Mouse (Mus musculus) liver, embryonic 14.5 days (tissue): ENCODE measurements around the gene Scrn3. TPM values are rescaled to one million over a fixed set of nuclear protein-coding genes. Genes with fewer than 3 reads are reported as not detected.
A peak's percentile ranks its signal among the peaks of the same experiment; 100 is the strongest.

Source experiments
- ATAC-seq: fragments of 200-750 bp; cut with Nextera tagmentation; 2 replicates; pipeline ENCODE4 v1.8.0; 2017; ENCODE audit warnings: moderate number of reproducible peaks, mild to moderate bottlenecking, moderate library complexity; ENCODE audit not compliant: insufficient read depth
- DNase-seq, 3 experiments: peaks; one replicate each; pipeline ENCODE4 v3.0.0-alpha.2; 2012 to 2013; ENCODE audit warnings: low read depth in 3 of 3, low spot score in 3 of 3
- H3K27ac ChIP-seq: fragments of 300-500 bp; sonication (generic); 2 replicates; pipeline ENCODE4 v1.5.1; 2014; ENCODE audit warnings: moderate library complexity, mild to moderate bottlenecking, control low read depth, inconsistent platforms
- H3K27me3 ChIP-seq: fragments of 300-500 bp; sonication (generic); 2 replicates; pipeline ENCODE4 v1.6.1; 2014; ENCODE audit warnings: mild to moderate bottlenecking, low read length, moderate library complexity; ENCODE audit not compliant: control insufficient read depth, insufficient read depth
- H3K36me3 ChIP-seq: fragments of 300-500 bp; sonication (generic); replicated peaks from 2 replicates; pipeline ENCODE4 v1.6.1; 2014; ENCODE audit warnings: low read depth; ENCODE audit not compliant: control insufficient read depth, insufficient read depth
- H3K4me1 ChIP-seq, 2 experiments: fragments of 200-500 bp in 1 of 2; fragments of 300-500 bp in 1 of 2; sonication (generic) in 1 of 2; replicated peaks; 2 replicates each; pipeline ENCODE4 v1.6.1; 2012 to 2014; ENCODE audit warnings: antibody characterized with exemption in 1 of 2, inconsistent platforms in 1 of 2, low read length in 1 of 2; ENCODE audit not compliant: control insufficient read depth in 2 of 2, insufficient read depth in 2 of 2
- H3K4me2 ChIP-seq: fragments of 300-500 bp; sonication (generic); 2 replicates; pipeline ENCODE4 v1.6.1; 2014; ENCODE audit warnings: low read depth, mild to moderate bottlenecking, control low read depth, moderate library complexity
- H3K4me3 ChIP-seq, 2 experiments: fragments of 200-500 bp in 1 of 2; fragments of 300-500 bp in 1 of 2; sonication (generic) in 1 of 2; 2 replicates each; pipeline ENCODE4 v1.5.1; 2012 to 2014; ENCODE audit warnings: low read depth in 2 of 2, low read length in 2 of 2, mild to moderate bottlenecking in 2 of 2, control low read depth in 1 of 2, inconsistent platforms in 1 of 2, moderate library complexity in 1 of 2; ENCODE audit not compliant: insufficient read depth in 1 of 2
- H3K9ac ChIP-seq: fragments of 300-500 bp; sonication (generic); replicated peaks from 2 replicates; pipeline ENCODE4 v1.6.1; 2014; ENCODE audit warnings: mild to moderate bottlenecking, control low read depth, moderate library complexity
- H3K9me3 ChIP-seq: fragments of 300-500 bp; sonication (generic); 2 replicates; pipeline ENCODE4 v1.6.1; 2016; ENCODE audit warnings: low read length, mixed read lengths; ENCODE audit not compliant: control insufficient read depth
- CTCF ChIP-seq: IDR thresholded peaks from 2 replicates; pipeline ENCODE4 v1.5.1; 2016; ENCODE audit warnings: antibody characterized with exemption, low read depth, control low read depth
- EP300 ChIP-seq: IDR thresholded peaks from 2 replicates; pipeline ENCODE4 v1.6.1; 2016; ENCODE audit warnings: antibody characterized with exemption, low read depth
- WGBS: fragments of 180-500 bp; shearing (Covaris S2); extraction: QIAGEN DNeasy Blood & Tissue Kit; methylation state at CpG from one replicate; pipeline ENCODE4 v1.1.7; 2014; ENCODE audit not compliant: insufficient replicate concordance; 5-methylcytosine and 5-hydroxymethylcytosine counted together
- polyA plus RNA-seq, 2 experiments: library from polyadenylated mRNA; depleted of rRNA in 1 of 2; stranded (reverse) in 1 of 2; unstranded in 1 of 2; fragments of >200 nt; fragmentation: Nextera tagmentation in 1 of 2; extraction: Ambion mirVana in 1 of 2; gene quantifications; 2 replicates each; pipeline versions ENCODE4 v1.2.1 to v1.2.3; 2012 to 2014

Gene Scrn3
- polyA plus RNA-seq, 2 experiments: 20.1 to 22.4 TPM

DNA sequence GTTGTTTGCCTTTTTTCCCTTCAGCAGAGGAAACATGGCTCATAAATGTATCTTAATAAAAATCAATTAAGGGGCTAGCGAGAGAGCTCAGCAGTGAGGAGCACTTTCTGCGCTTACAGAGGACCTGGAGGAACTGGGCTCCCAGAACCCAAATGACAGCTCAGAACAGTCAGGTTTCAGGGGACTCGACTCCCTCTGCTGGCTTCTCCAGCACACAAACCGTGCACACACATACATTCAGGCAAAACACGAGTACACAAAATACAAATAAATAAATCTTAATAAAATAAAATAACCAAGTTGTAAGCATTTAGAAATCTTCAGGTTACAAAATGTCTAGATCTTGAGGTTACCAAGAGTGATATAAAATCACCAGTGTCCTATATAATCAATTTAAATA, 51.0 kb downstream of the Scrn3 start:
- no peak overlapping the region for H3K9ac ChIP-seq
- peaks cover 23% of the 10 kb centered on the region in 2 experiments for H3K4me1 ChIP-seq
- no peaks in the 10 kb centered on the region; the same call in 1 of the 2 replicates for H3K36me3 ChIP-seq
- 72% methylated on average over 5 of the region's 5 CpGs for WGBS
- no peak for DNase-seq
- H3K4me2 ChIP-seq: no peak overlapping the region
- ATAC-seq: no peak
- TF ChIP-seq CTCF (peak; percentile 60), EP300 (no peak)
- H3K9me3 ChIP-seq: no peaks in the 10 kb centered on the region
- no peak overlapping the region for H3K4me3 ChIP-seq
- no peak overlapping the region for H3K27ac ChIP-seq
- no peaks in the 10 kb centered on the region for H3K27me3 ChIP-seq

DNA sequence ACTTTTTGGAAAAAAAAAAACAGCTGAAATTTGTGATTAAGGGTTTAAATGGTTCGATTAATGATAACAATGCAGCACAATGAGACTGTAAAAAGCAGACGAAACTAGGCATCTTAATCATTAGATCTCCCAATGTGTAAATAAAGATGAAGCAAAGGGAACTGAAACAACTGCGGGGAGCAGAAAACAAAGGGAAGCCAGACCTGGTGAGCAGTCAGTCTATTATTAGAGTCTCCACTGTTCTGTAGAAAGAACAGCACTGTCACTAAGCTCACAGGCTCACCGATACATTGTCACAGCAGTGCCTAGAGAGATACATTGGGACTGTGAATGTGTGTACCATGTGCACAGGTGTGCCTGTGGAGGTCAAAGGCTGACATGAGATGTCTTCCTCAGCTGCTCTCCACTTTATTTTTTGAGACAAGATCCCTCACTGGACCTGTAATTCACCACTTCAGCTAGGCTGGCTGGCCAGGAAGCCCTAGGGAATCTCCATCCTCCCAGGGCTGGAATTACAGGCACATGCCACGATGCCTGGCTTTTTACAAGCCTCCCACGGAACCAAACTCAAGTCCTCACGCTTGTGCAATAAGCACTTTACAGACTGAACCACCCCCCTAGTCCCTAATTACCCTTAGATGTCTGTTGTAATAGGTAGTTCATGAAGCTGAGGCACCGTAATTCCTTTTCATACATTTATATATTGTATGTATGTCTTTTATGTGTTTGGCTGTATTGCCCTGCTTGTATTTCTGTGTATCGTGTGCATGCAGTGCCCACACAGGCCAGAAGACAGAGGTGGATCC, 59.3 kb downstream of the Scrn3 start:
- H3K4me2 ChIP-seq: no peak overlapping the region
- H3K4me3 ChIP-seq: no peak overlapping the region
- H3K4me1 ChIP-seq: no peaks in the 10 kb centered on the region
- ATAC-seq (no peak), DNase-seq (no peak)
- H3K9me3 ChIP-seq: no peaks in the 10 kb centered on the region
- TF ChIP-seq CTCF: no peak
- TF ChIP-seq EP300: no peak
- no peaks in the 10 kb centered on the region; the same call in 1 of the 2 replicates for H3K36me3 ChIP-seq
- no peak overlapping the region for H3K9ac ChIP-seq
- 70% methylated on average over 9 of the region's 9 CpGs for WGBS
- H3K27me3 ChIP-seq: no peaks in the 10 kb centered on the region
- H3K27ac ChIP-seq: no peak overlapping the region

GRCm38 (mm10) chr2:73378326-73378725, 65.9 kb downstream of the Scrn3 start:
- WGBS: 83% methylated on average over 5 of the region's 5 CpGs
- Histone ChIP-seq H3K36me3 (peaks cover 4% of the 10 kb centered on the region; the same call in 1 of the 2 replicates), H3K27me3 (no peaks in the 10 kb centered on the region), H3K9ac (no peak overlapping the region), H3K9me3 (no peaks in the 10 kb centered on the region), H3K27ac (no peak overlapping the region), H3K4me3 (no peak overlapping the region), H3K4me2 (no peak overlapping the region), H3K4me1 (no peaks in the 10 kb centered on the region)
- DNase-seq: no peak
- TF ChIP-seq EP300 (no peak), CTCF (no peak)
- no peak for ATAC-seq

DNA sequence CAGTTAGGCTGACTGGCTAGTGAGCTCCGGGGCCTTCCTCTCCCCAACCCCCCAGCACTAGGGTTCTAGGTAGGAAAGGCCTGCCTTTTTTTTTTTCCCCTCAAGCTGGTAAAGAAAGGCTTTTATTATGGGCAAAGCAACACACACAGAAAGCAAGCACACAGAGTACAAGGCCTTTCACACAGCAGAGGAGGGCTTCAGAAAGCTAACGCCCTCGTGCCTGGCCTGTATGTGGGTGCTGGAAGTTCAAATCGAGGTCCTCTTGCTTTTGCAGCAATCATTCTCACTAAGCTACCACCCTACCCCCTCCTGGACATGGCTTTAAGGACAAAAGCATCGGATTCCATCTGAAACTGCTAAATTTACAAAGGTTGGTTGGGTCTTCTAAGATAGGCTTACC, 67.3 kb downstream of the Scrn3 start:
- Histone ChIP-seq H3K27ac (no peak overlapping the region), H3K4me1 (peaks cover 3 to 6% of the 10 kb centered on the region in 2 experiments; a peak in 2 of 4 replicates), H3K9ac (no peak overlapping the region), H3K4me3 (no peak overlapping the region), H3K27me3 (no peaks in the 10 kb centered on the region), H3K4me2 (no peak overlapping the region), H3K9me3 (no peaks in the 10 kb centered on the region), H3K36me3 (peaks cover 4% of the 10 kb centered on the region; the same call in 1 of the 2 replicates)
- ATAC-seq (no peak), DNase-seq (no peak)
- WGBS: 79% methylated on average over 5 of the region's 5 CpGs
- TF ChIP-seq CTCF: no peak
- TF ChIP-seq EP300: no peak

DNA sequence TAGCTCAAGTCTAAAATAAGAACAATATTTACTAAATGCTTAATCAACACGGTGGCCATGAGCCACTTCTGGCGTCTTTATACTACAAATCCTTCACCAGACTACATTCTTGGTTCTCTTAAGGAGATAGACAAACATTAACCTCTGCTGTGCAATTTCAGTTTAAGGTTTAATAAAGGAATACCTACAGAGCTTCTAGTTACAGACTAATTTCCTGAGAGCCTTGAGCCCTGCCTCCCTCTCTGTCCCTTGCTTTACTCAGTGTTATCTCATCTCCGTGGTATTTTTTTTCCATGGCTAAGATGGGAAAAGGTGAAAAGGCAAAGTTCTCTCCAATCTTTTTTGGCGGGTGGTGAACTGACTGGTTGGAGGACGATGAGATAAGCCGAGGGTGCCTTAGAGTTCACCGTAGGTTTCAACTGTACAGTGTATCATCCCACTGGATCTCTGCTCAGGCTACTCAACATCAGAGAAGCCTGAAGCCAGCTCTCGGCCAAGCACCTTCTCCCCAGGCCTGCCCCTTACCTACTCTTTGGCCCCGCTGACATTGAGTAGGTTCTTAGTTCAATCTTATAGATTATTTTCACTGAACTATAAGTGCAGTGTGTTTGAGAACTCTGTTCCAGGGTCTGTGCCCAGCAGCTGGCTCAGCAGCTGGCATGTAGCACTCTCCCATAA, 68.0 kb downstream of the Scrn3 start:
- Histone ChIP-seq H3K9me3 (no peaks in the 10 kb centered on the region), H3K27me3 (no peaks in the 10 kb centered on the region), H3K27ac (no peak overlapping the region), H3K4me1 (peaks cover 5 to 10% of the 10 kb centered on the region in 2 experiments; a peak in 3 of 4 replicates), H3K9ac (no peak overlapping the region), H3K4me3 (no peak overlapping the region), H3K4me2 (no peak overlapping the region), H3K36me3 (peaks cover 4% of the 10 kb centered on the region; the same call in 1 of the 2 replicates)
- WGBS: 65% methylated on average over 9 of the region's 9 CpGs
- no peak for DNase-seq
- no peak for ATAC-seq
- TF ChIP-seq CTCF (no peak), EP300 (no peak)
